Mouse (Mus musculus) spleen, postnatal 10 days (tissue): Measurements from ENCODE around the gene Arpp21.

Source experiments
- DNase-seq, 2 experiments: peaks; one replicate each; pipeline ENCODE4 v3.0.0; 2021 to 2022; ENCODE audit warnings: low spot score in 2 of 2

The Arpp21 gene

GRCm38 (mm10) chr9:112180006-112180405 lies 55.7 kb downstream of the Arpp21 start:
- DNase-seq: no peak

GRCm38 (mm10) chr9:112178438-112178837 lies 57.3 kb downstream of the Arpp21 start:
- DNase-seq: no peak

GRCm38 (mm10) chr9:112177569-112177968 lies 58.2 kb downstream of the Arpp21 start:
- DNase-seq: no peak

GRCm38 (mm10) chr9:112176317-112176716 lies 59.4 kb downstream of the Arpp21 start:
- DNase-seq: no peak

GRCm38 (mm10) chr9:112174407-112175357 lies 61.1 kb downstream of the Arpp21 start:
- DNase-seq: peak in 1 of 2 experiments; percentile 21

- DNase-seq: no peak
These were observed 62.0 kb downstream of the Arpp21 start for GRCm38 (mm10) chr9:112173778-112174177.

GRCm38 (mm10) chr9:112164677-112165076 lies 71.1 kb downstream of the Arpp21 start:
- DNase-seq: no peak

- DNase-seq: no peak
These were observed 74.8 kb downstream of the Arpp21 start for GRCm38 (mm10) chr9:112160981-112161380.

GRCm38 (mm10) chr9:112153972-112154371 lies 81.8 kb downstream of the Arpp21 start:
- no peak for DNase-seq

- DNase-seq: no peak
These were observed 83.0 kb downstream of the Arpp21 start for GRCm38 (mm10) chr9:112152762-112153161.

GRCm38 (mm10) chr9:112151177-112151576 lies 84.6 kb downstream of the Arpp21 start:
- no peak for DNase-seq

GRCm38 (mm10) chr9:112140658-112141057 lies 95.1 kb downstream of the Arpp21 start:
- no peak for DNase-seq

- DNase-seq: no peak
These were observed 97.9 kb downstream of the Arpp21 start for GRCm38 (mm10) chr9:112137820-112138219.

- no peak for DNase-seq
These were observed 104.9 kb downstream of the Arpp21 start for GRCm38 (mm10) chr9:112130812-112131211.

- DNase-seq: no peak
These were observed 111.1 kb downstream of the Arpp21 start for GRCm38 (mm10) chr9:112124667-112125066.

- DNase-seq: no peak
These were observed 111.6 kb downstream of the Arpp21 start for GRCm38 (mm10) chr9:112124184-112124583.

GRCm38 (mm10) chr9:112123421-112123828 lies 112.3 kb downstream of the Arpp21 start:
- no peak for DNase-seq

- no peak for DNase-seq
These were observed 116.2 kb downstream of the Arpp21 start for GRCm38 (mm10) chr9:112119535-112119934.

- DNase-seq: no peak
These were observed 116.7 kb downstream of the Arpp21 start for GRCm38 (mm10) chr9:112119106-112119433.

- DNase-seq: no peak
These were observed 117.2 kb downstream of the Arpp21 start for GRCm38 (mm10) chr9:112118411-112119105.

- DNase-seq: no peak
These were observed 117.9 kb downstream of the Arpp21 start for GRCm38 (mm10) chr9:112117632-112118410.

- peak in 1 of 2 experiments; percentile 43 for DNase-seq
These were observed 124.1 kb downstream of the Arpp21 start for GRCm38 (mm10) chr9:112111610-112112009.
